Mouse (Mus musculus): ENCODE results near the gene Asmt. TPM values are rescaled to one million over a fixed set of nuclear protein-coding genes. Genes with fewer than 3 reads are reported as not detected.

The Asmt gene
- not detected for total RNA-seq (2021)

- DNase-seq, result no peak
Measured at GRCm38 (mm10) chrX:170672594-170673092, at the start of gene Asmt. Gene Asmt (plus strand): TSS chrX:170672644.

- DNase-seq, result no peak
Measured at GRCm38 (mm10) chrX:170673233-170673951, 948 bp downstream of the Asmt start.

DNA sequence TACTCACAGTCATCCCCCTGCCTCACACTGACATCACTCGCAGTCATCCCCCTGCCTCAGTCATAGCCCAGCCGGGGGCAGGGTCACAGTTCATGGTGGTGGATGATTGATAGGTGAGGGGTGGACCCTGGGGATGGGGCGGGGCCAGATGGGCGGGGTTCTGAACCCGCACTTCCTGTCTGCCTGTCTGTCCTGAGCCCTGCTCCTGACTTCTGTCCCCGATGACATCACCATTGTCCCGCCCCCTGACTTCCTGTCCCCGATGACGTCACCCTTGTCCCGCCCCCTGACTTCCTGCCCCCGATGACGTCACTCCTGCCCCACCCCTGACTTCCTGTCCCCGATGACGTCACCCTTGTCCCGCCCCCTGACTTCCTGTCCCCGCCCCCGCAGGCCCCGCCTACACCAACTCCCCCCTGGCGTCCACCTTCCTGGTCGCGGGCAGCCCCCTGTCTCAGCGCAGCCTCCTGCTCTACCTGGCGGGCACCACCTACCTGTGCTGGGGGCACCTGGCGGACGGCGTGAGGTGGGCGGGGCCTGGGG lies 1.9 kb downstream of the Asmt start:
- DNase-seq, result peak; percentile 34

DNA sequence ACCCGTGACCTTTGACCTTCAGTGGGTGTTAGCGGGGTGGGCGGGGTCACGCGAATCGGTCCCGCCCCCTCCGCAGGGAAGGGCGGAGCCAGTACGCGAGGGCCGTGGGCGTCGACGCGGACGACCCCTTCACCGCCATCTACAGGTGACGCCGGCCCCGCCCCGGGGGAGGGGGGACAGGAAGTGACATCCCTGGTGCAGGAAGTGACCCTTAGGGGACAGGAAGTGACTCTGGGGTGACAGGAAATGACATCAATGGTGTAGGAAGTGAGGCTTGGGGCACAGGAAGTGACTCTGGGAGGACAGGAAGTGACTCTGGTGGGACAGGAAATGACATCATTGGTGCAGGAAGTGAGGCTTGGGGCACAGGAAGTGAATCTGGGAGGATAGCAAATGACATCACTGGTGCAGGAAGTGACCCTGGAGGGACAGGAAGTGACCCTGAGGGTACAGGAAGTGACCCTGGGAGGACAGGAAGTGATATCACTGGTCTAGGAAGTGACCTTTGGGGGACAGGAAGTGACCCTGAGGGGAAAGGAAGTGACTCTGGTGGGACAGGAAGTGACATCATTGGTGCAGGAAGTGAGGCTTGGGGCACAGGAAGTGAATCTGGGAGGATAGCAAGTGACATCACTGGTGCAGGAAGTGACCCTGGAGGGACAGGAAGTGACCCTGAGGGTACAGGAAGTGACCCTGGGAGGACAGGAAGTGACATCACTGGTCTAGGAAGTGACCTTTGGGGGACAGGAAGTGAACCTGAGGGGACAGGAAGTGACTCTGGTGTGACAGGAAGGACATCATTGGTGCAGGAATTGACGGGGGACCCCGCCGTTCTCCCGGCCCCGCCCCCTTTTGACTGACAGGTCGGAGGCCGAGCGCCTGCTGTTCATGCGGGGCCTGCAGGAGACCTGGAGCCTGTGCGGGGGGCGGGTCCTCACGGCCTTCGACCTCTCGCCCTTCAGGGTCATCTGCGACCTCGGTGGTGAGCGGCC lies 2.7 kb downstream of the Asmt start:
- DNase-seq, result peak; percentile 19

- DNase-seq, result no peak
Measured at GRCm38 (mm10) chrX:170675923-170676605, 3.6 kb downstream of the Asmt start.

DNA sequence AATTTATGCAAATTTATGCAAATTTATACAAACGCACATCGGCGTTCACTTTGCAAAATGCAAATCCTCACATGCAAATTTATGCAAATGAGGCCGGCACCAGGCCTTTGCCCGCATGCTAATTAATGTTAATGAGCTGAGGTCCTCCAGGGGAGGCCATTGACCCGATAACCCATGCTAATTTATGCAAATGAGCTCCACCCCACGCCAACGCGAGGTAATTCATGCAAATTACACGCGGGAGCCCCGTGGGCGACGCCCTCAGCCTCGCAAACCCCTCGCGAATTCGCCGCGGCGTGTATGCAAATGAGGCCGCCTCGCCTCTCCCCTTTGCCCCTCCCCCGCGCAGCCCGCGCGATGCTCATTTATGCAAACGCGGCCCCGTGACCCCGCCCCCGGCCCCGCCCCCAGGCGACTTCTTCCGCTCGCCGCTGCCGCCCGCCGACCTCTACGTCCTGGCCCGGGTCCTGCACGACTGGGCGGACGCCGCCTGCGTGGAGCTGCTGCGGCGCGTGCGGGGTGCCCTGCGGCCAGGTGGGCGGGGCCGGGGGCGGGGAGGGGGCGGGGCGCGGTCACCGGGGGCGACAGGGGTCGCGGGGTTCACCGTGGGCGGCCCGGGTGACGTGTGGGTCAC lies 4.3 kb downstream of the Asmt start:
- no peak for DNase-seq

GRCm38 (mm10) chrX:170677266-170677665 lies 4.8 kb downstream of the Asmt start:
- DNase-seq, result no peak

DNA sequence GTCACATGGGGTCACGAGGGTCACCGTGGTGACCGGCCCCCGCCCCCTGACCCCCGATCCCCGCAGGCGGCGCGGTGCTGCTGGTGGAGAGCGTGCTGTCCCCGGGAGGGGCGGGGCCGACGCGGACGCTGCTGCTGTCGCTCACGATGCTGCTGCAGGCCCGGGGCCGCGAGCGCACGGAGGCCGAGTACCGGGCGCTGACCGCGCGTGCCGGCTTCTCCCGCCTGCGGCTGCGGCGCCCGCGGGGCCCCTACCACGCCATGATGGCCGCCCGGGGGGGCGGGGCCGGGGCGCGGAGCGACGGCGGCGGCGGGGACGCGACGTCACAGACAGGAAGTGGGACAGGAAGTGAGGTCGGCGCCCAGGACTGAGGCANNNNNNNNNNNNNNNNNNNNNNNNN lies 5.2 kb downstream of the Asmt start:
- DNase-seq, result no peak

Measured in heart, postnatal 4 days (tissue).